Mouse (Mus musculus): ENCODE results near the gene Snx10. TPM values are rescaled to one million over a fixed set of nuclear protein-coding genes. Genes with fewer than 3 reads are reported as not detected.
"Not testable (repeated sequence)": the region's sequence is repeated elsewhere in the genome, so short reads cannot be mapped to it uniquely, and the experiment has no call there.

The Snx10 gene
- polyA plus RNA-seq (2014; fragmentation: Nextera tagmentation; extraction: Ambion mirVana) = 40.1 and 41.4 TPM in 2 replicates

DNA sequence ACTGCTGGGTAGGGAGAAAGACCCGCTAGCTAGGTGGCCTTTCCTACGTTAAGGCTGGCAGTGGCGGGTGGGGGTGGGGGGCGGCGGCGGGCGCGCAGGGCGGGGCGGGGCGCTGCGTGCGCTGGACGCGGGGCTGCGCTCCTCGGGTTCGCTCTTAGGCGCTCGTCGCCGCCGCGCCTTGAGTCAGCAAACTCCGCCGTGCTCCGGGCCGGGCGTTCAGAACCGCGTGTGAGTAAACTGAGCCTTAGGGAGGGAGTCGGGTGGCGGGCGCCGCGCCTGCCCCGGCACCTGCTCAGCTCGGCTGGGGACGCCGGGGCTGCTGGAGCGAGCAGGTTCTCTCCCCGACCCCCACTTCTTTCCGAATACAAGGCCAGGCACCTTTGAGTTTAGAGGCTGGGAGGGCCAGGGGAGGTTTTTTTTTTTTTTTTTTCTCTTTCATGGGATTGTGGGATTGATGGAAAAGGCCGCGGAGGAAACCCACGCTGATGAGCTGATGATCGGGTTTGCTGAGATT, at the start of gene Snx10:
Gene Snx10, plus strand, starts transcription at position 95 of the 514 bp plus-strand sequence.
- Histone ChIP-seq H3K36me3 (ENCODE audit: control insufficient read depth, insufficient read depth, low read length) (no peaks in the 10 kb centered on the region), H3K4me3 (ENCODE audit: low read depth, low read length) (peak within 1 kb of the TSS; percentile 62), H3K9ac (ENCODE audit: low read length) (peak within 1 kb of the TSS; percentile 75), H3K4me1 (replicated peaks; ENCODE audit: control insufficient read depth, insufficient read depth, low read length) (0 out of 2 replicates have a peak, but pooled peaks cover 2% of the 10 kb centered on the region), H3K9me3 (ENCODE audit: control insufficient read depth, low read length) (no peaks in the 10 kb centered on the region), H3K27ac (ENCODE audit: low read depth, low read length) (no peak within 1 kb of the TSS), H3K27me3 (ENCODE audit: control insufficient read depth, insufficient read depth, low read length) (no peaks in the 10 kb centered on the region), H3K4me2 (ENCODE audit: low read depth, low read length, severe bottlenecking) (peak within 1 kb of the TSS; percentile 59)
- peak; percentile 79 for DNase-seq (ENCODE audit: low spot score)
- peak; percentile 67 for ATAC-seq (replicated peaks; ENCODE audit: low FRiP score)
- WGBS = under 1% methylated on average over 46 of the region's 47 CpGs

DNA sequence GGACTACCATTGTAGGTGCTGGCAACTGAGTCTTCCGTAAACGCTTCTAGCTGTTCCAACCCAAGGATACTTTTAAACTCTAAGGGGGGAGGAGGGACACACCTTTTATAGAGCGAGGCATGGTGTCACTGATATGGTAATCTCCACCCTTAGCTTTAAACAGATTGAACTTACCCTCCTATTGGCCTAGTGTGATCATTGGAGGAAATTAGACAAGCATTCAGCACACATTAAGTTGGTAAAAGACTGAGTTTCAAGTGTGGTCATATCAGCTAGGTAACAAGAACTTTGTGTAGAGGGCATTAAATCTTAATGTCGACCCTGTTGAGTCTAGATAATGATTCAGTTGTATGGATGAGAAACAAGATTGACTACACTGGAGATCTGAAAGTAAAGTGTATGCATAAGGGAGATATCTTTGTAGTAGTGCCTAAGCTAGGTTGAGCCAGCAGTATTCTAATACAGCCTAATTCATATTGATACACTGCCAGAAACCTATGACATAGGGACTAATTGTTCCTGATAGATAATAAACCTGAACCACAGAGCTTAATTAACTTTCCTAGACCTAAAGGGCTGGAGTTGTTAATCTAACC, 44.5 kb upstream of the Snx10 start:
- Histone ChIP-seq H3K4me2 (ENCODE audit: low read depth, low read length, severe bottlenecking) (no peak overlapping the region), H3K4me1 (replicated peaks; ENCODE audit: control insufficient read depth, insufficient read depth, low read length) (no peaks in the 10 kb centered on the region), H3K9me3 (ENCODE audit: control insufficient read depth, low read length) (no peaks in the 10 kb centered on the region), H3K27ac (ENCODE audit: low read depth, low read length) (no peak overlapping the region), H3K9ac (ENCODE audit: low read length) (no peak overlapping the region), H3K4me3 (ENCODE audit: low read depth, low read length) (no peak overlapping the region), H3K36me3 (ENCODE audit: control insufficient read depth, insufficient read depth, low read length) (peaks cover 28% of the 10 kb centered on the region), H3K27me3 (ENCODE audit: control insufficient read depth, insufficient read depth, low read length) (no peaks in the 10 kb centered on the region)
- no peak for ATAC-seq (replicated peaks; ENCODE audit: low FRiP score)
- 95% methylated on average over 4 of the region's 4 CpGs for WGBS
- no peak for DNase-seq (ENCODE audit: low spot score)

GRCm38 (mm10) chr6:51481548-51481947, 42.2 kb upstream of the Snx10 start:
- Histone ChIP-seq H3K27ac (ENCODE audit: low read depth, low read length) (no peak overlapping the region), H3K9me3 (ENCODE audit: control insufficient read depth, low read length) (no peaks in the 10 kb centered on the region), H3K9ac (ENCODE audit: low read length) (no peak overlapping the region), H3K27me3 (ENCODE audit: control insufficient read depth, insufficient read depth, low read length) (no peaks in the 10 kb centered on the region), H3K4me3 (ENCODE audit: low read depth, low read length) (no peak overlapping the region), H3K4me2 (ENCODE audit: low read depth, low read length, severe bottlenecking) (no peak overlapping the region), H3K4me1 (replicated peaks; ENCODE audit: control insufficient read depth, insufficient read depth, low read length) (no peaks in the 10 kb centered on the region), H3K36me3 (ENCODE audit: control insufficient read depth, insufficient read depth, low read length) (peaks cover 25% of the 10 kb centered on the region)
- DNase-seq (ENCODE audit: low spot score) = no peak
- WGBS = 96% methylated on average over 8 of the region's 8 CpGs
- no peak for ATAC-seq (replicated peaks; ENCODE audit: low FRiP score)

DNA sequence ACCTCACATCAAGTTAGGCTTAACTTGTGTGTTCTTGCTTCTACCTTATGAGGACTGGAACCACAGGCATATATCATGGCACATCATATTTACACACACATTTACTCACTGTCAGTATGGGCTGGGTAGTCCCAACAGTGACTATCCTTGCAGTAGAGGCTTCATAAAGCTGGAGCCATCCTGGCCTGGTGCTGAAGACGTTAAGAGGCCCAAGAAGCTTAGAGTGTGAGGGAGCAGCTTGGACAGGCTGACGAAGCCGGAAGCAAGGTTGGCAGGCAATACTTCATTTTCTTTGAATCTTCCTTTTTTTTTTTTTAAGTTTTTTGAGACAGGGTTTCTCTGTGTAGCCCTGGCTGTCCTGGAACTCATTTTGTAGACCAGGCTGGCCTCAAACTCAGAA, 39.8 kb upstream of the Snx10 start:
- no peak overlapping the region for H3K9ac ChIP-seq (ENCODE audit: low read length)
- no peaks in the 10 kb centered on the region for H3K9me3 ChIP-seq (ENCODE audit: control insufficient read depth, low read length)
- ATAC-seq (replicated peaks; ENCODE audit: low FRiP score) (no peak), DNase-seq (ENCODE audit: low spot score) (no peak)
- 94% methylated on average over 3 of the region's 3 CpGs for WGBS
- H3K4me3 ChIP-seq (ENCODE audit: low read depth, low read length) = no peak overlapping the region
- H3K4me2 ChIP-seq (ENCODE audit: low read depth, low read length, severe bottlenecking) = no peak overlapping the region
- H3K27ac ChIP-seq (ENCODE audit: low read depth, low read length) = no peak overlapping the region
- no peaks in the 10 kb centered on the region for H3K4me1 ChIP-seq (replicated peaks; ENCODE audit: control insufficient read depth, insufficient read depth, low read length)
- peaks cover 19% of the 10 kb centered on the region for H3K36me3 ChIP-seq (ENCODE audit: control insufficient read depth, insufficient read depth, low read length)
- no peaks in the 10 kb centered on the region for H3K27me3 ChIP-seq (ENCODE audit: control insufficient read depth, insufficient read depth, low read length)

DNA sequence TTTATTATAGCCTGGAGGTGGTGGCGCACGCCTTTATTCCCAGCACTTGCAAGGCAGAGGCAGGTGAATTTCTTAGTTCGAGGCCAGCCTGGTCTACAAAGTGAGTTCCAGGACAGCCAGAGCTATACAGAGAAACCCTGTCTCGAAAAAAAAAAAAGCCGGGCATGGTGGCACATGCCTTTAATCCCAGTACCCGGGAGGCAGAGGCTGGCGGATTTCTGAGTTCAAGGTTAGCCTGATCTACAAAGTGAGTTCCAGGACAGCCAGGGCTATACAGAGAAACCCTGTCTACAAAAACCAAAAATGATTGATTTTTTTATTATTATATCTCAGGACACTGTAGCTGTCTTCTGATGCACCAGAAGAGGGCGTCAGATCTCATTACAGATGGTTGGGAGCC, 39.1 kb upstream of the Snx10 start:
- ATAC-seq (replicated peaks; ENCODE audit: low FRiP score); H3K9me3 ChIP-seq (ENCODE audit: control insufficient read depth, low read length); H3K4me3 ChIP-seq (ENCODE audit: low read depth, low read length); DNase-seq (ENCODE audit: low spot score); H3K9ac ChIP-seq (ENCODE audit: low read length); H3K4me1 ChIP-seq (replicated peaks; ENCODE audit: control insufficient read depth, insufficient read depth, low read length); H3K27me3 ChIP-seq (ENCODE audit: control insufficient read depth, insufficient read depth, low read length); H3K4me2 ChIP-seq (ENCODE audit: low read depth, low read length, severe bottlenecking); H3K27ac ChIP-seq (ENCODE audit: low read depth, low read length): not testable (repeated sequence)
- 87% methylated on average over 8 of the region's 8 CpGs for WGBS
- H3K36me3 ChIP-seq (ENCODE audit: control insufficient read depth, insufficient read depth, low read length) = peaks cover 18% of the 10 kb centered on the region

GRCm38 (mm10) chr6:51485646-51486045, 38.1 kb upstream of the Snx10 start:
- no peaks in the 10 kb centered on the region for H3K9me3 ChIP-seq (ENCODE audit: control insufficient read depth, low read length)
- peaks cover 10% of the 10 kb centered on the region for H3K36me3 ChIP-seq (ENCODE audit: control insufficient read depth, insufficient read depth, low read length)
- no peaks in the 10 kb centered on the region for H3K27me3 ChIP-seq (ENCODE audit: control insufficient read depth, insufficient read depth, low read length)
- ATAC-seq (replicated peaks; ENCODE audit: low FRiP score) (no peak), DNase-seq (ENCODE audit: low spot score) (no peak)
- whole genome bisulfite sequencing = 60% methylated on average over 2 of the region's 2 CpGs
- H3K4me3 ChIP-seq (ENCODE audit: low read depth, low read length) = no peak overlapping the region
- no peak overlapping the region for H3K9ac ChIP-seq (ENCODE audit: low read length)
- no peak overlapping the region for H3K27ac ChIP-seq (ENCODE audit: low read depth, low read length)
- H3K4me2 ChIP-seq (ENCODE audit: low read depth, low read length, severe bottlenecking) = no peak overlapping the region
- no peaks in the 10 kb centered on the region for H3K4me1 ChIP-seq (replicated peaks; ENCODE audit: control insufficient read depth, insufficient read depth, low read length)

GRCm38 (mm10) chr6:51486076-51486710, 37.5 kb upstream of the Snx10 start:
- WGBS = 75% methylated on average over 7 of the region's 7 CpGs
- H3K9ac ChIP-seq (ENCODE audit: low read length) = no peak overlapping the region
- H3K27ac ChIP-seq (ENCODE audit: low read depth, low read length) = no peak overlapping the region
- H3K4me2 ChIP-seq (ENCODE audit: low read depth, low read length, severe bottlenecking) = no peak overlapping the region
- DNase-seq (ENCODE audit: low spot score) = no peak
- no peaks in the 10 kb centered on the region for H3K4me1 ChIP-seq (replicated peaks; ENCODE audit: control insufficient read depth, insufficient read depth, low read length)
- H3K9me3 ChIP-seq (ENCODE audit: control insufficient read depth, low read length) = no peaks in the 10 kb centered on the region
- H3K4me3 ChIP-seq (ENCODE audit: low read depth, low read length) = no peak overlapping the region
- no peak for ATAC-seq (replicated peaks; ENCODE audit: low FRiP score)
- H3K36me3 ChIP-seq (ENCODE audit: control insufficient read depth, insufficient read depth, low read length) = peaks cover 5% of the 10 kb centered on the region; the same call in 1 of the 2 replicates
- no peaks in the 10 kb centered on the region for H3K27me3 ChIP-seq (ENCODE audit: control insufficient read depth, insufficient read depth, low read length)

DNA sequence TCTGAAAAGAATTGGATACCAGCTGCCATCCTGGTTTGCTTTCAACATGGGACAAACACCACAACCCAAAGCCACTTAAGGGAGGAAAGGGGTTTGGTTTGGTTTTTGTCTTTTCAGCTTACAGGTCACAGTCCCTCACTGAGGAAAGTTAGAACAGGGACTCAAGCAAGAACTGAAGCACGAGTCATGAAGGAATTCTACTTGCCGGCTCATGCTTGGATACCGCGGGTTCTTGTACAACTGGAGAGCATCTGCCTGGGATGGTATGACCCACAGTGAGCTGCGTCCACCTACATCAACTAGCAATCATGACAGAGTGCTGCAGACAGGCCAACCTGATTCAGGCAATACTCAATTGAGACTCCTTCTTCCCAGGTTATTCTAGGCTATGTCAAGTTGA, 37.0 kb upstream of the Snx10 start:
- Histone ChIP-seq H3K9ac (ENCODE audit: low read length) (no peak overlapping the region), H3K36me3 (ENCODE audit: control insufficient read depth, insufficient read depth, low read length) (peaks cover 3% of the 10 kb centered on the region; the same call in 1 of the 2 replicates), H3K27me3 (ENCODE audit: control insufficient read depth, insufficient read depth, low read length) (no peaks in the 10 kb centered on the region), H3K4me1 (replicated peaks; ENCODE audit: control insufficient read depth, insufficient read depth, low read length) (no peaks in the 10 kb centered on the region), H3K4me3 (ENCODE audit: low read depth, low read length) (no peak overlapping the region), H3K27ac (ENCODE audit: low read depth, low read length) (no peak overlapping the region), H3K4me2 (ENCODE audit: low read depth, low read length, severe bottlenecking) (no peak overlapping the region), H3K9me3 (ENCODE audit: control insufficient read depth, low read length) (no peaks in the 10 kb centered on the region)
- no peak for ATAC-seq (replicated peaks; ENCODE audit: low FRiP score)
- 97% methylated on average over 5 of the region's 5 CpGs for WGBS
- no peak for DNase-seq (ENCODE audit: low spot score)

DNA sequence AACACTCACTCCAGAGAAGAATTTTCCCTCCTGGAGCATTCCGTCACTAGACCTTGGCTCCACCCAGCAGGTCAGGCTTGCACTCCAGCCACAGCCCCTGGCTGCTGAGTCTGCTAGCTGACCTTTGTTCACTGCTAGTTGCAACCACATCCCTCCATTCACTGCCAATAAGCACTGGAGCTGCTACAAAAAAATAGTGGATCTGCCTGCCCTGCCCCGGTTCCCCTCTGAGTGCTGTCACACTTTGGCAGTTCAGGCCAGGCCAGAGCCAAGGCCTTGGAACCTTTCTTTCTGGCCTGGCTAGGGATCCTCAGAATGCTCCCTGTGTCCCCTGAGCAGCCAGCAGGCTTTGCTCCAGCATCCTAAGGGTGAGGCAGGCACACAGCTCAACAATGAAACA, 33.9 kb upstream of the Snx10 start:
- no peak overlapping the region for H3K27ac ChIP-seq (ENCODE audit: low read depth, low read length)
- H3K27me3 ChIP-seq (ENCODE audit: control insufficient read depth, insufficient read depth, low read length) = no peaks in the 10 kb centered on the region
- ATAC-seq (replicated peaks; ENCODE audit: low FRiP score) = no peak
- no peak for DNase-seq (ENCODE audit: low spot score)
- H3K4me3 ChIP-seq (ENCODE audit: low read depth, low read length) = no peak overlapping the region
- H3K36me3 ChIP-seq (ENCODE audit: control insufficient read depth, insufficient read depth, low read length) = no peaks in the 10 kb centered on the region
- H3K4me1 ChIP-seq (replicated peaks; ENCODE audit: control insufficient read depth, insufficient read depth, low read length) = no peaks in the 10 kb centered on the region
- H3K9ac ChIP-seq (ENCODE audit: low read length) = no peak overlapping the region
- 64% methylated on average over 2 of the region's 2 CpGs for WGBS
- H3K4me2 ChIP-seq (ENCODE audit: low read depth, low read length, severe bottlenecking) = no peak overlapping the region
- H3K9me3 ChIP-seq (ENCODE audit: control insufficient read depth, low read length) = no peaks in the 10 kb centered on the region

All from forebrain, embryonic 11.5 days (tissue).